Mouse (Mus musculus): Measurements from ENCODE around the gene Olfr384. TPM values are rescaled to one million over a fixed set of nuclear protein-coding genes. Genes with fewer than 3 reads are reported as not detected.
"Not testable (repeated sequence)": the region's sequence is repeated elsewhere in the genome, so short reads cannot be mapped to it uniquely, and the experiment has no call there.

Olfr384 gene
- not detected for total RNA-seq (2021)
- long read RNA-seq, experiment 1, result 0 reads
- long read RNA-seq, experiment 2, result 0 reads

GRCm38 (mm10) chr11:73598294-73598693, at the start of gene Olfr384:
Olfr384 (plus strand) TSS chr11:73598594.
- no peak for DNase-seq
- intact Hi-C loops (cut with DNase I; ENCODE audit: low total_unique reads), result no loop called here

GRCm38 (mm10) chr11:73579871-73580270, 18.5 kb upstream of the Olfr384 start:
- intact Hi-C loops (cut with DNase I; ENCODE audit: low total_unique reads), result no loop called here
- DNase-seq, result no peak

DNA sequence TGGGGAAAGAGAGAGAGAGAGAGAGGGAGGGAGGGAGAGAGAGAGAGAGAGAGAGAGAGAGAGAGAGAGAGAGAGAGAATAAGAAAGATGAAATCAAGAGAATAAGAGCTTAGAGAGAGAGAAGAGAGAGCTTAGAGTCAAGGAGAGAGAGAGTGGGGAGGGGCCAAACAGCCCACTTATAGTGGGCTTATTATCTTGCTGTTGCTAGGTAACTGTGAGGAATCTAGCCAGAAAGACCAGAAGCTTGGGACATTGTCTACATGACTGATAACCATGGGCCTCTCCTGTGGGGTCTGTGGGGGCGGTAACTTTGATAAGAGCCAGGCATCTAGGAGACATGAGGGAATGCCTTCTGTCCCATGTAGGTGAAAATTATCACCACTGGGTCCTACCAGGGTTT, 15.2 kb upstream of the Olfr384 start:
- intact Hi-C loops (cut with DNase I; ENCODE audit: low total_unique reads); DNase-seq: not testable (repeated sequence)

DNA sequence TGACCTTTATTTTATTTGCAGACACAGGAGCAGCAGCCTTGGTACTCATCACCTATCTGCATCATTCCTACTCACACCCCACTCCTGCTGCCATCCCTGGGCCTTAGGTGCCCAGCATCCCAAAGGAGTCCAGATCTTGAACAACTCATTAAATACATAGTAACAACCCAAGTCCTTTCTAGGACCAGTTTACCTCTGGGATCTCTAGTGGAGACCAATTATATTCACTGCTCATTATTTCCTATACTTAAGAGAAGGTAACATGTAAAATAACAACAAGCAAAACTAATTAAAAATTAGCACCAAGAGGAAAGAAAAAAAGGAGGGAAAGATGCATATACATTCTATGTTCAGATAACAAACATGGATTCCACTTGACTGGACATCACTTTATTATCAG, 5.5 kb upstream of the Olfr384 start, which contains the start of gene Olfr385:
Gene Olfr385, minus strand, starts transcription at position 101 of the 400 bp plus-strand sequence.
- intact Hi-C loops (cut with DNase I; ENCODE audit: low total_unique reads), result no loop called here

More for the DNA sequence above, 5.5 kb upstream of the Olfr384 start, which contains the start of gene Olfr385:
- DNase-seq, result no peak

Other genes with a start within 250 kb of the Olfr384 start
- gene Olfr20, start 247.8 kb upstream of the Olfr384 start, total RNA-seq (2021), result not detected
- not detected for gene Olfr376, start 227.3 kb upstream of the Olfr384 start, total RNA-seq (2021)
- not detected for gene Olfr1, start 199.0 kb upstream of the Olfr384 start, total RNA-seq (2021)
- not detected for gene Olfr378, start 170.1 kb upstream of the Olfr384 start, total RNA-seq (2021)
- gene Olfr380, start 141.1 kb upstream of the Olfr384 start, total RNA-seq (2021), result not detected
- not detected for gene Olfr381, start 107.0 kb upstream of the Olfr384 start, total RNA-seq (2021)
- not detected for gene Olfr382, start 81.4 kb upstream of the Olfr384 start, total RNA-seq (2021)
- gene Olfr385, start 5.6 kb upstream of the Olfr384 start, total RNA-seq (2021), result not detected
- not detected for gene Zfp735, start 90.2 kb downstream of the Olfr384 start, total RNA-seq (2021)
- gene Olfr389, start 182.1 kb downstream of the Olfr384 start, total RNA-seq (2021), result not detected
- not detected for gene Olfr390, start 184.4 kb downstream of the Olfr384 start, total RNA-seq (2021)
- not detected for gene Olfr391-ps, start 204.5 kb downstream of the Olfr384 start, total RNA-seq (2021)
- gene Olfr392, start 218.5 kb downstream of the Olfr384 start, total RNA-seq (2021), result not detected